Mouse (Mus musculus) kidney, adult 2 months (tissue): ENCODE results near the gene Herc6.

Experiments
- CTCF ChIP-seq: fragments of 200-500 bp; conservative IDR thresholded peaks from 2 replicates; pipeline ENCODE4 v1.5.1; 2011; ENCODE audit warnings: low read depth, mild to moderate bottlenecking, control low read depth, low read length, moderate library complexity, mixed read lengths; ENCODE audit not compliant: insufficient read depth, insufficient read length
- POLR2A ChIP-seq: fragments of 200-500 bp; IDR thresholded peaks from one replicate; pipeline ENCODE4 v1.6.1; 2011; ENCODE audit warnings: low read depth, low read length, control low read depth

- TF ChIP-seq POLR2A (no peak), CTCF (no peak)
Observed at GRCm38 (mm10) chr6:57534611-57535286, 46.1 kb upstream of the Herc6 start.
